Mouse (Mus musculus) liver, embryonic 14.5 days (tissue): ENCODE results near the gene Celf2. TPM values are rescaled to one million over a fixed set of nuclear protein-coding genes. Genes with fewer than 3 reads are reported as not detected.

Experiments
- ATAC-seq: fragments of 200-750 bp; cut with Nextera tagmentation; 2 replicates; pipeline ENCODE4 v1.8.0; 2017; ENCODE audit warnings: moderate number of reproducible peaks, mild to moderate bottlenecking, moderate library complexity; ENCODE audit not compliant: insufficient read depth
- DNase-seq, 3 experiments: peaks; one replicate each; pipeline ENCODE4 v3.0.0-alpha.2; 2012 to 2013; ENCODE audit warnings: low read depth in 3 of 3, low spot score in 3 of 3
- H3K27ac ChIP-seq: fragments of 300-500 bp; sonication (generic); 2 replicates; pipeline ENCODE4 v1.5.1; 2014; ENCODE audit warnings: moderate library complexity, mild to moderate bottlenecking, control low read depth, inconsistent platforms
- H3K27me3 ChIP-seq: fragments of 300-500 bp; sonication (generic); 2 replicates; pipeline ENCODE4 v1.6.1; 2014; ENCODE audit warnings: mild to moderate bottlenecking, low read length, moderate library complexity; ENCODE audit not compliant: control insufficient read depth, insufficient read depth
- H3K36me3 ChIP-seq: fragments of 300-500 bp; sonication (generic); replicated peaks from 2 replicates; pipeline ENCODE4 v1.6.1; 2014; ENCODE audit warnings: low read depth; ENCODE audit not compliant: control insufficient read depth, insufficient read depth
- H3K4me1 ChIP-seq, 2 experiments: fragments of 200-500 bp in 1 of 2; fragments of 300-500 bp in 1 of 2; sonication (generic) in 1 of 2; replicated peaks; 2 replicates each; pipeline ENCODE4 v1.6.1; 2012 to 2014; ENCODE audit warnings: antibody characterized with exemption in 1 of 2, inconsistent platforms in 1 of 2, low read length in 1 of 2; ENCODE audit not compliant: control insufficient read depth in 2 of 2, insufficient read depth in 2 of 2
- H3K4me2 ChIP-seq: fragments of 300-500 bp; sonication (generic); 2 replicates; pipeline ENCODE4 v1.6.1; 2014; ENCODE audit warnings: low read depth, mild to moderate bottlenecking, control low read depth, moderate library complexity
- H3K4me3 ChIP-seq, 2 experiments: fragments of 200-500 bp in 1 of 2; fragments of 300-500 bp in 1 of 2; sonication (generic) in 1 of 2; 2 replicates each; pipeline ENCODE4 v1.5.1; 2012 to 2014; ENCODE audit warnings: low read depth in 2 of 2, low read length in 2 of 2, mild to moderate bottlenecking in 2 of 2, control low read depth in 1 of 2, inconsistent platforms in 1 of 2, moderate library complexity in 1 of 2; ENCODE audit not compliant: insufficient read depth in 1 of 2
- H3K9ac ChIP-seq: fragments of 300-500 bp; sonication (generic); replicated peaks from 2 replicates; pipeline ENCODE4 v1.6.1; 2014; ENCODE audit warnings: mild to moderate bottlenecking, control low read depth, moderate library complexity
- H3K9me3 ChIP-seq: fragments of 300-500 bp; sonication (generic); 2 replicates; pipeline ENCODE4 v1.6.1; 2016; ENCODE audit warnings: low read length, mixed read lengths; ENCODE audit not compliant: control insufficient read depth
- CTCF ChIP-seq: IDR thresholded peaks from 2 replicates; pipeline ENCODE4 v1.5.1; 2016; ENCODE audit warnings: antibody characterized with exemption, low read depth, control low read depth
- EP300 ChIP-seq: IDR thresholded peaks from 2 replicates; pipeline ENCODE4 v1.6.1; 2016; ENCODE audit warnings: antibody characterized with exemption, low read depth
- WGBS: fragments of 180-500 bp; shearing (Covaris S2); extraction: QIAGEN DNeasy Blood & Tissue Kit; methylation state at CpG from one replicate; pipeline ENCODE4 v1.1.7; 2014; ENCODE audit not compliant: insufficient replicate concordance; 5-methylcytosine and 5-hydroxymethylcytosine counted together
- polyA plus RNA-seq, 2 experiments: library from polyadenylated mRNA; depleted of rRNA in 1 of 2; stranded (reverse) in 1 of 2; unstranded in 1 of 2; fragments of >200 nt; fragmentation: Nextera tagmentation in 1 of 2; extraction: Ambion mirVana in 1 of 2; gene quantifications; 2 replicates each; pipeline versions ENCODE4 v1.2.1 to v1.2.3; 2012 to 2014

Gene Celf2
- polyA plus RNA-seq, 2 experiments: 3.9 to 7.8 TPM

- no peak for ATAC-seq
- Histone ChIP-seq H3K27me3 (no peaks in the 10 kb centered on the region), H3K4me2 (no peak overlapping the region), H3K9me3 (no peaks in the 10 kb centered on the region), H3K36me3 (no peaks in the 10 kb centered on the region), H3K27ac (no peak overlapping the region), H3K4me1 (no peaks in the 10 kb centered on the region), H3K4me3 (no peak overlapping the region), H3K9ac (no peak overlapping the region)
- WGBS: 73% methylated on average over 5 of the region's 5 CpGs
- DNase-seq: no peak
- no peak for TF ChIP-seq CTCF
- no peak for TF ChIP-seq EP300
Measured at GRCm38 (mm10) chr2:7534615-7535204, 25.3 kb upstream of the Celf2 start.

GRCm38 (mm10) chr2:7534195-7534594, 24.8 kb upstream of the Celf2 start:
- ATAC-seq (no peak), DNase-seq (no peak)
- no peaks in the 10 kb centered on the region for H3K36me3 ChIP-seq
- H3K27ac ChIP-seq: no peak overlapping the region
- TF ChIP-seq CTCF: no peak
- no peak for TF ChIP-seq EP300
- H3K27me3 ChIP-seq: no peaks in the 10 kb centered on the region
- no peak overlapping the region for H3K9ac ChIP-seq
- WGBS: 52% methylated on average over 2 of the region's 2 CpGs
- no peaks in the 10 kb centered on the region for H3K9me3 ChIP-seq
- H3K4me1 ChIP-seq: no peaks in the 10 kb centered on the region
- no peak overlapping the region for H3K4me2 ChIP-seq
- no peak overlapping the region for H3K4me3 ChIP-seq

DNA sequence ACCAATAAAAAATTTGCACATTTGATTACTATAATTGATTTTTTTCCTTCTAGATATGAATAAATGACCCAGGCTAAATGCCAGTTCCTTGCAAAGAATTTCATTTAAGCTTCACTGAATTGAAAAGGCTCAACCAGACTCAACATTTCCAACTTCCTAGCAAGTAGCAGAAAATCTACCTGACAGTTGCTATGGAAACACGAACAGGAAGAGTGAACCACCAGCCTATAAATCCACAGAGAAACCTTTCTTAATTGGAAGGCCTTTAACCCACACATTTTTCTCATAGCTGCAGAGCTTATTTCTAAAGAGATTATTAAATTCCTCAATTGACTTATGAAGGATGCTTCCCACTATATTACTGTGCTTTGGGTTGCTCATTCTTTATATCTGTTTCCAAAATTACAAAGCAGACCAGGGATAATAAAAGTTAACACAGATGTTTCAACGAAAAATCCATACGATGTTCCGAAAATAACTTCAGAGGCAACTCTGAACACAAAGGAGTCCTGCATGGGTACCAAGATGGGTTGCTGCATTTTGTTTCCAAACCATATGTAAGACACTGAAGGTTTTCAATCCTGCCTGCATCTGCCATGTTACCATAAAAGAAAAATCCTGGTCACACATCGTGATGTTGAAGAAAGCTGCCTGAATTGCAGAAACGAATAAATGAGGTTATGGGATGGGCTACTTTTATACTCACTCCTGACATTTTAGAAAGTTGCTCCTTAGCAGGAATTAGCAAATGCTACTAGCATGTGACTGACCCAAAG, 22.0 kb upstream of the Celf2 start:
- no peak overlapping the region for H3K27ac ChIP-seq
- no peaks in the 10 kb centered on the region for H3K36me3 ChIP-seq
- TF ChIP-seq EP300 (no peak), CTCF (no peak)
- no peaks in the 10 kb centered on the region for H3K9me3 ChIP-seq
- H3K4me3 ChIP-seq: no peak overlapping the region
- H3K4me2 ChIP-seq: no peak overlapping the region
- ATAC-seq: no peak
- no peak for DNase-seq
- H3K4me1 ChIP-seq: no peaks in the 10 kb centered on the region
- WGBS: 70% methylated on average over 6 of the region's 6 CpGs
- no peaks in the 10 kb centered on the region for H3K27me3 ChIP-seq
- H3K9ac ChIP-seq: no peak overlapping the region

DNA sequence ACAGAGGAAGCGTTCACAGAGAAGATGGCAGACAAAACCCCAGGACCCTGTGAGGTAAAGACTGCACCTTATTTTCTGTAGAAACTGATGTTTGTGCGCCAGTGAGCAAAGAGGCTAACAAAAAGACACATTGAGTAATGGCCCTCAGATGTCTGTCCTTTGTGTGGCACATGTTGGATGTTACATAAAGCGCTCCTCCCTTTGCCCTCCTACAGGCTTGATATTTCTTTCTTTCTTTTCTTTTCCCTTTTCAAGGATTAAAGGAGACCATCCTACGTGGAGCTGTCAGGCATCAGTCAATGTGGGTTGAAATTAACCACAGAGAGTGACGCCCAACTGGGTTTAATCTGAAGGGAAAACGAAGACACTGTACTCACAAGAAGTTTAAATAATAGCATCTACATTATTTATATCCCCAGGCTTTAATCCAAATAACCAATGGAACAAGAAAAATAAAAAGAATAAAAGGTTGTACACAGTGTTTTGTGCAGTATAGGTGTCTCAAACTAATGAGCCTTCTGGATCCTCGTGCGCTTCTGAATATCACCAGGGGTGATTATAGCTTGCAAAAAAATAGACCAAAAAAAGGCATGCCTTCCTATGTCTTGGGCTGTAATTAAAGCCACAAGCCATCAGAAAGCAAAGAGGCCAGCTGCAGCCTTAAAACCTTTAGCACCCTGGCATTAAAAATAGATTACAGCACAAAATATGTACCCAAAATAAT, 21.3 kb upstream of the Celf2 start:
- no peak overlapping the region for H3K4me2 ChIP-seq
- no peaks in the 10 kb centered on the region for H3K36me3 ChIP-seq
- H3K27me3 ChIP-seq: no peaks in the 10 kb centered on the region
- H3K9me3 ChIP-seq: no peaks in the 10 kb centered on the region
- WGBS: 56% methylated on average over 8 of the region's 8 CpGs
- ATAC-seq (no peak), DNase-seq (no peak)
- H3K4me1 ChIP-seq: no peaks in the 10 kb centered on the region
- no peak overlapping the region for H3K4me3 ChIP-seq
- no peak overlapping the region for H3K27ac ChIP-seq
- TF ChIP-seq EP300 (no peak), CTCF (no peak)
- no peak overlapping the region for H3K9ac ChIP-seq

DNA sequence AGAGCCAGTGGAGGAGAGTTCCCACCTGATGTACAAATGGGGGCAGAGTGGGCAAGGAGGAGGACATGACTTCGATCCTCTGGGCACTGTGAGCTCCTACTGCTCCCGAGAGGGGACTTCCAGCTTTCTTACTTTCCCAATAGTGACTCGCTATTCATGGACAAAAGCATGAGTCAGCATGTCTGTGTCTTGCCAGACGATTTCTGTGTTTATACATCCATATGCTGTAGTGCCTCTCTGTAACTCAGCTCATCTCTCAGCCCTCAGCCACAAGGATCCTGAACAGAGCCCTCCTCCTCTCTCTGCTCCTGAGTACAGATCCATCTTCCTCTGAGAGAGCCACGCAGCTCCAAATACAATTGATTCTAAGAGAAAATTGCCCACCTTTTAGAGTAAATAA, 20.3 kb upstream of the Celf2 start:
- ATAC-seq (no peak), DNase-seq (no peak)
- no peak overlapping the region for H3K27ac ChIP-seq
- no peak for TF ChIP-seq CTCF
- no peak for TF ChIP-seq EP300
- WGBS: 36% methylated on average over 5 of the region's 5 CpGs
- no peaks in the 10 kb centered on the region for H3K9me3 ChIP-seq
- no peak overlapping the region for H3K4me2 ChIP-seq
- H3K9ac ChIP-seq: no peak overlapping the region
- H3K36me3 ChIP-seq: no peaks in the 10 kb centered on the region
- H3K4me1 ChIP-seq: no peaks in the 10 kb centered on the region
- no peaks in the 10 kb centered on the region for H3K27me3 ChIP-seq
- H3K4me3 ChIP-seq: no peak overlapping the region
